Mouse (Mus musculus): Measurements from ENCODE around the gene Gab2.

Gene Gab2

DNA sequence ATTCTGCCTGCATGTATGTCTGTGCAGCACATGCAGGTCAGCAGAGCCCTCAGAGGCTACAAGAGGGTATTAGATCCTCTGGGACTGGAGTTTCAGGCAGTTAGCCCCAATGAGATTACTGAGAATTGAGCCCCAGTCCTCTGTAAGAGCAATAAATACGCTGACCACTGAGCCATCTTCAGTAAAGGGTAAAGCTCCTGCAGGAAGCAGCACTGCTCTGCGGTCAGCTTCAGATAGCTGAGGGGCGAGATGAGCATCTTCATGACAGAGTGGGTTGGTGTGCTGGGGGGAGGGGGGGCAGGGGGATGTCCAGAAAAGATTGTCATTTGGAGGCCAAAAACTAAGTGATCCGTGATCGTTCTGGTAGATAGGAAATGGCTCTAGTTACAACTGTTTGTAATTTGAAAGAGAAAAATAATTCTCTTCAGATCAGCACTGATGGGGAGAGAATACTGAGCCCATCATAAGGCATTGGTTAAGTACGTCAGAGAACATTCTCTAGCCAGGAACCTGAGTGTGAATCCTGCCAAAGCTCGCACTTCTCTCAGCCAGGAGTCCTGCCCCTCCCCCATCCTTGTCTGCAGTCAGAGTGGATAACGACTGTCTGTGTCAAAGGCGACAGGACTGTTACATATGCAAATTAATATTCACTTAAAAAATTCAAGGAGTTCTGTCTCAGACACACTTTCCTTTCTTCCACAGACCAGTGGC is 264.9 kb downstream of the Gab2 start:
- no peak for DNase-seq (ENCODE audit: low read depth, low spot score)

DNA sequence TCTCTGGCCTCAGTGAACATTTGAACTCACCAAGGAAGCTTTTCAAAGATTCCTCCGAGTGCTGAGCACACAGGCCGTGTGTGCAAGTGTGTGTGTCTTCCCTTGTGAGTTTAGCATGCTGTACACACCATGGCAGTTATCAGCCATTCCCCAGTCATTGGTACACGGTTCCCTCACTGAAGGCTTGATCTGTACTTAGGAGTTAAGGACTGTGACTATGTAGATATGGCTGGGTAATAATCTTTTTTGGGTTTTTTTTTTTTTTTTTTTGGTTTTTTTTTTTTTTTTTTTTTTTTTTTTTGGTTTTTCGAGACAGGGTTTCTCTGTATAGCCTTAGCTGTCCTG is 265.4 kb downstream of the Gab2 start:
- no peak for DNase-seq (ENCODE audit: low read depth, low spot score)

DNA sequence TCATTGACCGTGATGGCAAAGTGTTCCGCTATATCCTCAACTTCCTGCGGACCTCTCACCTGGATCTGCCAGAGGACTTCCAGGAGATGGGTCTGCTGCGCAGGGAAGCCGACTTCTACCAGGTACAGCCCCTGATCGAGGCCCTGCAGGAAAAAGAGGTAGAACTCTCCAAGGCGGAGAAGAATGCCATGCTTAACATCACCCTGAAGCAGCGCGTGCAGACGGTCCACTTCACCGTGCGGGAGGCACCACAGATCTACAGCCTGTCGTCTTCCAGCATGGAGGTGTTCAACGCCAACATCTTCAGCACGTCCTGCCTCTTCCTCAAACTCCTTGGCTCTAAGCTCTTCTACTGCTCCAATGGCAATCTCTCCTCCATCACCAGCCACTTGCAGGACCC is 266.1 kb downstream of the Gab2 start:
- no peak for DNase-seq (ENCODE audit: low read depth, low spot score)

DNA sequence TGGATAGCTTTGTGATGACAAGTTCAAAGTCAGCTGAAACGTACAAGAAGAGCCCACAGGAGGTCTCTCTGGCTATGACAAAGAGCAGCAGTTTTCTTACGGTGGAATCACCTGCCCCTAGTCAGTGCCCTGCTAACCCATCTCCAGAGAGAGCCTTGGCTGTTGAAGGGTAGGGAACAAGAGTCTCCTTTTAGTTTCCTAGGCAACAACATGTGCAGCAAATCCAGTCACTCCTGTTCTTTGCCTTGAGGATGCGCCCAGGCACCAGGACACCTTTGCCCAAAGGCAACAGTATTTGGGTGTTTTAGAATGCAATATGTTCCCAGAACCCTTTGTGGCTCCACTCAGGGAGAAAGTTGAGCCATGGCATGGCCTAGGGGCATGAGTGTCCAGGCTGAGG is 266.9 kb downstream of the Gab2 start:
- DNase-seq (ENCODE audit: low read depth, low spot score), result no peak

- DNase-seq (ENCODE audit: low read depth, low spot score), result no peak
These were observed 267.4 kb downstream of the Gab2 start for GRCm38 (mm10) chr7:97348836-97349235.

GRCm38 (mm10) chr7:97349438-97349837 is 268.1 kb downstream of the Gab2 start:
- DNase-seq (ENCODE audit: low read depth, low spot score), result no peak

- DNase-seq (ENCODE audit: low read depth, low spot score), result no peak
These were observed 269.5 kb downstream of the Gab2 start for GRCm38 (mm10) chr7:97350891-97351290.

GRCm38 (mm10) chr7:97351792-97352513 is 270.6 kb downstream of the Gab2 start:
- no peak for DNase-seq (ENCODE audit: low read depth, low spot score)

DNA sequence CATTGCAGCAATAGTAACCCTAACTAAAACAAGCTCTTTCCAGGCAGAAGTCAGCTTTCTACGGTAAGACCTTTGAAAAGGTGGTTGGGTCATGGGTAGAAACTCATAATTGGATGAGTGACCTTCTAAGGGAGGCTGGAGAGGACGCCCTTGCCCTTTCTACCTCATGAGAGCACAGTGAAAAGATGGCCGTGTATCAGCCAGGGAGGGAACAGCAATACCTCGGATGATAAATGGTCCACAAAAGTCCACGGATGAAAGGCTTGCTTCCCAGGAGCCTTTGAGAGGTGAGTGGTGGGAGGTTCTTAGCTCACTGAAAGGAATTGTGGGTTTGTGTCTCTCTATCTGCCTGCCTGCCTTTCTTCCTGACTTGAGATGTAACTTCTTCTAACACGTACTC is 272.0 kb downstream of the Gab2 start:
- no peak for DNase-seq (ENCODE audit: low read depth, low spot score)

GRCm38 (mm10) chr7:97355068-97355841 is 273.9 kb downstream of the Gab2 start:
- DNase-seq (ENCODE audit: low read depth, low spot score), result peak; percentile 83

DNA sequence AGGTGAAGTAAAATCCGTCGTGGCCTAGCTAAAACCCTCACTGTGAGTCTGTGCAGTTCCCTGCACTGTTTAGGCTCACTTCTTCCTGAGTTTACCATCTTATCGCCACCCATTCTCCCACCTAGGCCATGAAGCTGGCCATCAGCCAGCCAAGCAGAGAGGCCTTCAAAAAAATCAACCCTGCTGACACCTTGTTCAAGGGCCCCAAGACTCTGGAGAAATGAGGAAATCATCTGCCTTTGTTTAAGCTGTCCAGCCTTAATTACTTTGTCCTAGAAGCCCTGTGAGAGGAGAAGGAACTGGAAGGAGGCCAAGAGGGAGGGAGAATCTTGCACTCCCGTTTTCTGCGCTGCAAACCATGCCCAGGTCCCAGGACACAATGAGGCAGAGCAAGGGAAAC is 274.9 kb downstream of the Gab2 start:
- no peak for DNase-seq (ENCODE audit: low read depth, low spot score)

- DNase-seq (ENCODE audit: low read depth, low spot score), result peak; percentile 23
These were observed 275.5 kb downstream of the Gab2 start for GRCm38 (mm10) chr7:97356875-97357276.

- no peak for DNase-seq (ENCODE audit: low read depth, low spot score)
These were observed 276.5 kb downstream of the Gab2 start for GRCm38 (mm10) chr7:97357840-97358239.

DNA sequence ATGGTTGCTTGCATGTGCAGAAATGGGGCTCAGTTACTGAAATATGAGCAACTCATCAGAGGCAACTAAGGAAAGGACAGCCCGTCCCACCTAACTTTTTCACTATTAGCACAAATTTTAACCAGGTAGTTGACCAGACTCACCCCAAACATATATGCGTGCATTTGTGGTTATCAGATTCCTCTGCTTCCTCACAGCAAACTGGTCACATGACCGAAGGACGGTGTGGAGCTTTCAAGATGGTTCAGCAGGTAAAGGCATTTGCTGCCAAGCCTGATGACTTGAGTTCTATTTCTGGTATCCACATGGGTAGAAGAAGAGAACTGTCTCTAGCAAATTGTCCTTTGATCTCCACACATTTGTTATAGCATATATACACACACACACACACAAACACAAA is 277.0 kb downstream of the Gab2 start:
- DNase-seq (ENCODE audit: low read depth, low spot score), result no peak

Measured in A20 (cell line).